Mouse (Mus musculus) testis, adult 2 months (tissue): Measurements from ENCODE around the gene Cdkn1b.

Experiments
- CTCF ChIP-seq: fragments of 200-500 bp; IDR thresholded peaks from 2 replicates; pipeline ENCODE4 v1.5.1; 2012; ENCODE audit warnings: low read depth, mild to moderate bottlenecking, inconsistent platforms, low read length, moderate library complexity; ENCODE audit not compliant: control insufficient read depth, insufficient read depth, insufficient replicate concordance
- POLR2A ChIP-seq: fragments of 200-500 bp; IDR thresholded peaks from 2 replicates; pipeline ENCODE4 v1.6.1; 2012; ENCODE audit warnings: low read depth, mild to moderate bottlenecking, inconsistent platforms, low read length, moderate library complexity; ENCODE audit not compliant: control insufficient read depth

DNA sequence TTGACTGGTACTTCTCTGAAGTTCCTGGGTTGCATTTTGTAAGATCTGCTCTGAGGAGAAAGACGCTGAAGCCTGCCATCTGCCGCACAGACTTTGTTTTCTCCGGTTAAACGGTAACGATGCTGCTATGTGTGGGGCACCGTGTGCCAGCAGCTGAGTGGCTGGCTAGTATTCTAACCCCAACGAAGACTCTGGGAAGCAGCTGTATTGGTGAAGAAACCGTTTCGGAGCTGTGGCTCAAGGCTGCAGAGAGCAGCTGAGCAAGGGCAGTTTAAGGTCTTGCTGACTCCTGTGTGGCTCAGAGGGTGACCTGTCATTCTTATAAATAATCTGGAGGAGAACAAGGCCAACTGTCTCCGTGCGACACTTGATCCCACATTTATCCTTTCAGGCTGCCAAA lies 33.8 kb downstream of the Cdkn1b start:
- TF ChIP-seq CTCF (no peak), POLR2A (no peak)
